Mouse (Mus musculus) liver, embryonic 14 days (tissue): ENCODE measurements around the gene Spink8. TPM values are rescaled to one million over a fixed set of nuclear protein-coding genes. Genes with fewer than 3 reads are reported as not detected.

Source experiments
- polyA plus RNA-seq: library from polyadenylated mRNA; depleted of rRNA; stranded (reverse); fragments of >200 nt; gene quantifications from 2 replicates; pipeline ENCODE4 v1.2.3, GENCODE M21; 2012; rRNA removed

The Spink8 gene
- polyA plus RNA-seq = not detected in 2 replicates

DNA sequence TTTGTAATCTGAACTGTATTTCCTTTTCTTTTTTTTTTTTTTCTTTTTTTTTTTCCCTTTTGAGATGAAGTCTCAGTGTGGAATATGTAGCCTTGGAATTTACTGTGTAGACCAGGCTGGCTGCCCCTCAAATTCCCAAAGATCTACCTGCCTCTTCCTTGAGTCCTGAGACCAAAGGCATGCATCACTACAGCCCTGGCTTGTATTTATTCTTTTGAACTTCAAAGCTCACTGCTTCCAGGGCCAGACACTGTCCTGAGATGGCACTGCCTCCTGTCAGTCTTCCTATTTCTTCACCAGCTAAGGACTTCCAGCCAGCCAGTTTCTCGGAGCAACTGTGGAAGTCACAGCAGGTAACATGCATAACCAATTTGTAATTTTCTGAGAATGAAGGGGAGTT is at the start of gene Spink8:
Gene Spink8 (plus strand): TSS at position 301 of the 400 bp plus-strand sequence.

DNA sequence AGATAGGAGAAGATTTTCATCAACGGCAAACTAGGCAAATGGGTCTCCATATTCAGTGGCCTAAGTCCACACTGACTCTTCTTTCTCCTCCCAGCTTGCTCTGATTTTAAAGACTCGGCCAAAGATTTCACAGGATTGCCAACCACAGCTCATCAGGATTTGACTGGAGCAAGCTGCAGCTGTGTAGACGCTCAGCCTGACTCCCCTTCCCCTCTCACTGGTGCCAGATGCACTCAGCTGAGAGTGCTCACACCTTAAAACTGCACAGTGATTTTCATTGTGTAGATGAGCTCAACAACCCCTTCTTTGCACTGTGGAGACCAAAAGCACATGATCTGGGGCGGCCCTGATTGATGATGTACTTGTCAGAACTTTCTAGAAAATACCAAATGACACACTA is 21.5 kb upstream of the Spink8 start, which contains the start of gene Fbxw27:
Gene Fbxw27 (minus strand): TSS at position 101 of the 400 bp plus-strand sequence.

GRCm38 (mm10) chr9:109832391-109833087 is 20.5 kb downstream of the Spink8 start, which contains the start of gene Nme6:
TSS of gene Nme6 (plus strand) at chr9:109832749.

DNA sequence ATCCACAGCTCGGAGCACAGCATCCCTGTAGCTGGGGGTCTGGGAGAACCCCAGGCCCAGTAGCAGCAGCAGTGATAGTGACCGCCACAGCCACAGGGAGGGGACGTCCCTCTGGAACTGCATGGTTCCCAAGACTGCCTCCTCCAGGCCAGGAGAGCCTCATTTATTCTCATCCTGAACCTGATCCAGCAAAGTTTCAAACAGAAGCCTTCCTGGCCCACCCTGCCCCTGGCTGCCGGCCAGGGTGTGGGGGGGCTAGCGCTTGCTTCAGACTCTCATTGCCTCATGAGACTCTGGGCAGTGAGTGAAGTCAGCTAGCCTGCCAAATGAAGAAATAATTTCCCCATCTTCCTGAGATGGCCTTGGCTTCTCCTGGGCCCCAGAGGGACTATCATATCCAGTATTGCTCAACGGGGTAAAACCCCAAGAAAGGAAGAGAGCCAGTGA is 37.3 kb downstream of the Spink8 start, which contains the start of gene Camp:
Gene Camp (minus strand): TSS at position 306 of the 447 bp plus-strand sequence.

DNA sequence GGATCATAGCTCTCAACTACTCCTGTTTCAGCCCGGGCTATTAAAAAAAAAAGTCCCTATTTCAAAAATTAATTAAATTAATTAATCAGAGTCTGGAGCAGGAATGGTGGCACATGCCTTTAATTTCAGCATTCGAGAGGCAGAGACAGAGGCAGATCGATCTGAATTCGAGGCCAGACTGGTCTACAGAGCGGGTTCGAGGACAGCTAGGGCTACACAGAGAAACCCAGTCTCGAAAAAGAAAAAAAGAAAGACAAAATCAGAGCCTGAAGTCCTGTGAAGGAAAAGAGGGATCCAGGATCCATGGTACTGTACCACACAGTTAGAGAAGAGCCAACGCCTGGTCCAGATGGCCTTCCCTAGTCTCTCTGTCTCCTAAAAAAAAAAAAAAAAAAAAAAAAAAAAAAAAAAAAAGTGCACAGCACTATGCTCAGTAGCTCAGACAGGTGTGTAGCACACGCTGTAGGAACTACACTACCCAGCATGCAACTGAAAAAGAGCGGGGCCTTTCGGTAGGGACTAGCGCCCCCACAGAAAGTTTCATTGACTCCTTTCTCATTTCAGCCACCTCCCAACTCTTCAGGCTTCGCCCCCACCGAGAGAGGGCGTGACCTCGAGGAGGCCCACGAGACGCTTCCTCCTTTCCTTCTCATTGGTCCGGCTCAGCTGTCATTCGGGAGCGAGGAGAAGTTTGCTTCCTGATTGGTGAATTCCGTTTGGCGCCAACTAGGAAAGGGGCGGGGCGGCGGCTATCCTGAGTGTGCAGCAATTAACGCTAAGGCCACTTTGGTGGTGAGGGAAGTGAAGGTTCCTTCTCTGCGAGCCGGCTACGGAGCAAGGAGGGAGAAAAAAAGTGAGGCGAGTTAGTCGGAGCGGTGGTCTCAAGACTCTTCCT is 63.0 kb downstream of the Spink8 start, which contains the start of gene Cdc25a:
Gene Cdc25a (plus strand): TSS at position 783 of the 895 bp plus-strand sequence.

Other genes starting within 250 kb of the Spink8 start
- 0.02 TPM in 1 of 2 replicates, not detected in the other for gene Fbxw15, start 244.0 kb upstream of the Spink8 start, polyA plus RNA-seq
- gene Fbxw24, start 186.2 kb upstream of the Spink8 start, polyA plus RNA-seq = 0.02 TPM in 1 of 2 replicates, not detected in the other
- gene Fbxw25, start 147.6 kb upstream of the Spink8 start, polyA plus RNA-seq = not detected in 2 replicates
- 0.02 TPM in 1 of 2 replicates, not detected in the other for gene Fbxw18, start 109.6 kb upstream of the Spink8 start, polyA plus RNA-seq
- gene Fbxw26, start 66.2 kb upstream of the Spink8 start, polyA plus RNA-seq = not detected in 2 replicates
- gene Fbxw27, start 21.6 kb upstream of the Spink8 start, polyA plus RNA-seq = not detected in 2 replicates
- gene Nme6, start 20.5 kb downstream of the Spink8 start, polyA plus RNA-seq = 30.4 and 33.0 TPM in 2 replicates
- gene Camp, start 37.3 kb downstream of the Spink8 start, polyA plus RNA-seq = 35.8 and 62.7 TPM in 2 replicates
- gene Cdc25a, start 63.3 kb downstream of the Spink8 start, polyA plus RNA-seq = 11.2 and 12.5 TPM in 2 replicates
- gene Map4, start 119.2 kb downstream of the Spink8 start, polyA plus RNA-seq = 10.7 and 13.2 TPM in 2 replicates